In the genomic region with DNA sequence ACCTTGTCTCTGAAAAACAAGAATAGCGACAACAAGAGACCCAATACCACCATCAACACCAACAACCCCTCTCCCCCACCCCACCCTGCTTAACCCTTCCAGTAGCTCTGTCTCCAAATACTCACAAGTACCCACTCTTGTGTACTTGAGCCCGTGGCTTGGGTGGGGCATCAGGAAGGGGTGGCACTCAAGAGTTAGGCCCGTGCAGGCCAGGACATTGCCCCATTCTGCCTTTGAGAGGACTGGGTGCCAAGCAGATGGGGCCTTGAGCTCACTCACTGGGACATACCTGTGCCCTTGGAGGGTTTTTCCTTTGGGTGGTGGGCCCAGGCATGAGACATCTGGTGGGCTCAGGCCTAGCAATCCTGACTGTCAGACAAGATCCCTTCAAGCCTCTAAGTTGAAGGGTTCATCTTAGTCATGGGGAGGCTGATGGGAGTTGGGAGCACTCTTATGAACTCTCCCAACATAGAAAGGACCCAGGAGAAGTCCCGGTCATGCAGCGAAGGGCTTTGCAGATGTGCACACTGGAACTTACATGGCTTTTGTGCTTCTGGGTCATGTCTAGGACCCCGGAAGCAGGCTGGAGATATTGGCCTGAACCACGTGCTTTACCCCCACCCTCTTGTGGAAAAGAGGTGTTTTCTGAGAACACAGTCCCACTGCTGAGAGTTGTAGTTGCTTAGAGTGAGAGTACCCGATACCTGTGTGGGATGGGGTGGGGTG, we compare ENCODE assay signal across 8 mouse cellular contexts. TPM values are rescaled to one million over a fixed set of nuclear protein-coding genes. Genes with fewer than 3 reads are reported as not detected.
DNase-seq lines count a peak whose midpoint lies in the region; ATAC-seq and TF ChIP-seq lines count a peak whose summit lies in the region.

No protein-coding gene starts in this region.

- H3K4me1 ChIP-seq in kidney, embryonic 14.5 days (ENCODE audit: control insufficient read depth, insufficient read depth, low read length): peaks cover 57% of the 10 kb centered on the region
- peaks cover 22% of the 10 kb centered on the region for H3K4me1 ChIP-seq in embryonic fibroblast, embryonic 13.5 days (ENCODE audit: control insufficient read depth, insufficient read depth, low read length)
- peaks cover 80% of the 10 kb centered on the region for H3K4me1 ChIP-seq in limb, embryonic 13.5 days

- no peaks in the 10 kb centered on the region for H3K9me3 ChIP-seq in kidney, embryonic 14.5 days (ENCODE audit: control insufficient read depth, low read length)
- H3K9me3 ChIP-seq in limb, embryonic 13.5 days: no peaks in the 10 kb centered on the region

- H3K36me3 ChIP-seq in kidney, embryonic 14.5 days (ENCODE audit: control insufficient read depth, insufficient read depth, low read length): peaks cover 41% of the 10 kb centered on the region
- peaks cover 54% of the 10 kb centered on the region for H3K36me3 ChIP-seq in limb, embryonic 13.5 days
- peaks cover 19% of the 10 kb centered on the region for H3K36me3 ChIP-seq in myocyte (ENCODE audit: control insufficient read depth, insufficient read depth)

- no peak for TF ChIP-seq CTCF in embryonic fibroblast, embryonic 13.5 days (IDR thresholded peaks at IDR 0.05; ENCODE audit: borderline replicate concordance, insufficient read depth, low read length)

- H3K27ac ChIP-seq in kidney, embryonic 14.5 days (ENCODE audit: low read depth, low read length): no peak overlapping the region
- 0 out of 2 replicates have a peak overlapping the region, but pooled peaks have one; percentile 94 for H3K27ac ChIP-seq in embryonic fibroblast, embryonic 13.5 days (ENCODE audit: insufficient read depth, low read length)
- H3K27ac ChIP-seq in limb, embryonic 13.5 days: no peak overlapping the region

- peak overlapping the region; percentile 98; the same call in 1 of the 2 replicates for H3K4me3 ChIP-seq in kidney, embryonic 14.5 days (ENCODE audit: low read length)
- peak overlapping the region; percentile 76; the same call in 1 of the 2 replicates for H3K4me3 ChIP-seq in embryonic fibroblast, embryonic 13.5 days (ENCODE audit: insufficient read depth, low read length)
- H3K4me3 ChIP-seq in limb, embryonic 13.5 days: peak overlapping the region; percentile 5; the same call in 1 of the 2 replicates
- H3K4me3 ChIP-seq in myocyte: peak overlapping the region; percentile 99

- H3ac ChIP-seq in myocyte (ENCODE audit: control insufficient read depth, insufficient read length): peak overlapping the region; percentile 2

- DNase-seq in kidney, adult 11 months: no peak
- no peak for DNase-seq in urinary bladder, adult 18-20 months (ENCODE audit: low spot score in 2 of 2)
- no peak for DNase-seq in thymus, postnatal 4 days
- no peak for DNase-seq in gastrocnemius, adult 18-20 months (ENCODE audit: low spot score)

- no peak for ATAC-seq in kidney, embryonic 14.5 days (ENCODE audit: low FRiP score, low TSS enrichment)
- no peak for ATAC-seq in limb, embryonic 13.5 days (ENCODE audit: low FRiP score, low read depth)

- peaks cover 78% of the 10 kb centered on the region for H3K79me2 ChIP-seq in myocyte (ENCODE audit: control insufficient read depth, insufficient read depth)

- peak overlapping the region; percentile 90 for H3K4me2 ChIP-seq in kidney, embryonic 14.5 days (replicated peaks; ENCODE audit: low read depth, low read length)
- peak overlapping the region; percentile 99 for H3K4me2 ChIP-seq in limb, embryonic 13.5 days (replicated peaks)
- H3K4me2 ChIP-seq in myocyte (ENCODE audit: low read depth): peak overlapping the region; percentile 95

- 74% methylated on average over 8 of the region's 8 CpGs for WGBS in kidney, embryonic 14.5 days
- WGBS in limb, embryonic 13.5 days: 82% methylated on average over 8 of the region's 8 CpGs

- peak overlapping the region; percentile 99; the same call in 1 of the 2 replicates for H3K9ac ChIP-seq in kidney, embryonic 14.5 days (ENCODE audit: low read depth, low read length)
- H3K9ac ChIP-seq in limb, embryonic 13.5 days: peak overlapping the region; percentile 31; the same call in 1 of the 2 replicates

- H3K27me3 ChIP-seq in kidney, embryonic 14.5 days (ENCODE audit: control insufficient read depth, insufficient read depth, low read length): no peaks in the 10 kb centered on the region
- no peaks in the 10 kb centered on the region for H3K27me3 ChIP-seq in limb, embryonic 13.5 days
- H3K27me3 ChIP-seq in myocyte (ENCODE audit: control insufficient read depth, insufficient read depth, insufficient read length): no peaks in the 10 kb centered on the region

- no peak for TF ChIP-seq POLR2A in embryonic fibroblast, embryonic 13.5 days (IDR thresholded peaks at IDR 0.05; ENCODE audit: low read depth, low read length)
- no peak for TF ChIP-seq POLR2A in myocyte (IDR thresholded peaks at IDR 0.05; ENCODE audit: insufficient read length, low read depth)

TF ChIP-seq in myocyte, 11 proteins besides CTCF, POLR2A, EP300 and RAD21:
- TF ChIP-seq POLR2AphosphoS2 (IDR thresholded peaks at IDR 0.05; ENCODE audit: insufficient read length, low read depth): peak; percentile 12
- no peak for TF ChIP-seq USF1 (IDR thresholded peaks at IDR 0.05; ENCODE audit: low read depth)

RNA-seq across cellular contexts. Expression of a gene that starts 4.3 kb away (rescaled TPM):
- 28.3 and 35.6 TPM in 2 replicates for polyA plus RNA-seq in kidney, embryonic 14.5 days (2014; fragmentation: Nextera tagmentation; extraction: Ambion mirVana)
- polyA plus RNA-seq in embryonic fibroblast, embryonic 13.5 days (2011; ENCODE audit: insufficient read length, low read depth, missing spikeins): 22.1 and 25.9 TPM in 2 replicates
- polyA plus RNA-seq in limb, embryonic 13.5 days (2015; fragmentation: Nextera tagmentation; extraction: Ambion mirVana): 13.6 and 14.2 TPM in 2 replicates
- 42.3 TPM for polyA plus RNA-seq in myocyte (2012; fragmentation: generic; extraction: Trizol)
- 10 to 100 TPM; 17.6 to 22.5 TPM for total RNA-seq in gastrocnemius, adult 18-20 months (2021)

Comparison
In these comparisons a context has a peak if more than half of its experiments do, and no peak if none do; other contexts are left out.
1. H3K4me3 ChIP-seq: peak in every context shown above with its lines; median percentile 99 in myocyte; 98 in kidney, embryonic 14.5 days; 76 in embryonic fibroblast, embryonic 13.5 days; 5 in limb, embryonic 13.5 days.